9 mouse cellular contexts compared by ENCODE assay signal in the genomic region with DNA sequence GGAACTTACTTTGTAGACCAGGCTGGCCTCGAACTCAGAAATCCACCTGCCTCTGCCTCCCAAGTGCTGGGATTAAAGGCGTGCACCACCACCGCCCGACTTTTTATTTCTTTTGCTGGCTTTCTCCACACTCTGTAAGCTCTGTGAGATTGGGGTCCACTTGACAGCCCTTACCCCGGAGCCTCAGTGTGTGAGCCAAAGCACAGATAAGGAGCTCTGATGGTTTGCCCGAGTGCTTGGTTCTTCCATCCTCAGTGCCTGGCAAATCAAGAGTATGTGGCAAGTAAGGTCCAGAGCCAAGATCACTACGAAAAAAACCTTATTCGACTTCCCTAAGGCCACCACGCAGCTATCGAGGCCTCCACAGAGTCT. TPM values are rescaled to one million over a fixed set of nuclear protein-coding genes. Genes with fewer than 3 reads are reported as not detected.
DNase-seq lines count a peak whose midpoint lies in the region; ATAC-seq and TF ChIP-seq lines count a peak whose summit lies in the region.
"Had no signal": no experiment of that assay in that cellular context is flagged by ENCODE, and none has a peak within 500 bp of the region (broad histone marks: within the 10 kb centered on the region; RNA-seq: fewer than 3 reads in every experiment).

No protein-coding gene starts in this region.

- H3K27ac ChIP-seq in heart, embryonic 10.5 days, result peak overlapping the region; percentile 60
- H3K27ac ChIP-seq in ES-Bruce4 (ENCODE audit: insufficient read depth, low read length), result no peak overlapping the region
- peak overlapping the region; percentile 92 for H3K27ac ChIP-seq in hindbrain, embryonic 10.5 days
- H3K27ac ChIP-seq in liver, embryonic 16.5 days (ENCODE audit: low read length), result no peak overlapping the region
- H3K27ac ChIP-seq in thymus, adult 2 months (ENCODE audit: control insufficient read depth, insufficient read depth, low read length), result no peak overlapping the region

- H3K9me3 ChIP-seq in heart, embryonic 10.5 days, result no peaks in the 10 kb centered on the region
- H3K9me3 ChIP-seq in ES-Bruce4 (replicated peaks; ENCODE audit: control insufficient read depth, insufficient read depth, low read length, poor library complexity, severe bottlenecking), result no peaks in the 10 kb centered on the region
- H3K9me3 ChIP-seq in hindbrain, embryonic 10.5 days, result no peaks in the 10 kb centered on the region
- no peaks in the 10 kb centered on the region for H3K9me3 ChIP-seq in liver, embryonic 16.5 days (replicated peaks; ENCODE audit: control insufficient read depth, low read length)

- 17% methylated on average over 10 of the region's 10 CpGs for WGBS in heart, embryonic 10.5 days
- 29% methylated on average over 10 of the region's 10 CpGs for WGBS in hindbrain, embryonic 10.5 days
- WGBS in liver, embryonic 16.5 days (ENCODE audit: insufficient replicate concordance), result 19% methylated on average over 10 of the region's 10 CpGs
- 36% methylated on average over 10 of the region's 10 CpGs for WGBS in thymus, adult 2 months

- H3K4me1 ChIP-seq in heart, embryonic 10.5 days, result peaks cover 14% of the 10 kb centered on the region
- peaks cover 3% of the 10 kb centered on the region for H3K4me1 ChIP-seq in ES-Bruce4 (ENCODE audit: control insufficient read depth, insufficient read depth, low read length)
- H3K4me1 ChIP-seq in hindbrain, embryonic 10.5 days (replicated peaks), result peaks cover 21% of the 10 kb centered on the region
- H3K4me1 ChIP-seq in liver, embryonic 16.5 days (ENCODE audit: control insufficient read depth, low read depth, low read length), result peaks cover 6% of the 10 kb centered on the region
- no peaks in the 10 kb centered on the region; the same call in 1 of the 2 replicates for H3K4me1 ChIP-seq in thymus, adult 2 months (replicated peaks; ENCODE audit: control insufficient read depth, insufficient read depth, low read length)

- peaks cover 51% of the 10 kb centered on the region for H3K36me3 ChIP-seq in heart, embryonic 10.5 days
- H3K36me3 ChIP-seq in ES-Bruce4 (ENCODE audit: control insufficient read depth, insufficient read depth, low read length, poor library complexity, severe bottlenecking), result peaks cover 18% of the 10 kb centered on the region
- H3K36me3 ChIP-seq in hindbrain, embryonic 10.5 days, result peaks cover 65% of the 10 kb centered on the region
- H3K36me3 ChIP-seq in liver, embryonic 16.5 days (ENCODE audit: control insufficient read depth, insufficient read depth), result peaks cover 27% of the 10 kb centered on the region
- peaks cover 42% of the 10 kb centered on the region for H3K36me3 ChIP-seq in thymus, adult 2 months (ENCODE audit: control insufficient read depth, insufficient read depth, low read length)

- H3K4me2 ChIP-seq in liver, embryonic 16.5 days (ENCODE audit: low read depth, low read length), result peak overlapping the region; percentile 54

- H3K9ac ChIP-seq in ES-Bruce4 (ENCODE audit: low read depth, poor library complexity, severe bottlenecking), result peak overlapping the region; percentile 72
- H3K9ac ChIP-seq in liver, embryonic 16.5 days (ENCODE audit: low read depth, low read length), result peak overlapping the region; percentile 6; the same call in 1 of the 2 replicates

- no peak for DNase-seq in heart, embryonic 10.5 days (ENCODE audit: low spot score)
- no peak for DNase-seq in heart, postnatal 4 days
- DNase-seq in hindbrain, embryonic 10.5 days (ENCODE audit: low spot score), result no peak
- no peak for DNase-seq in thymus, adult 2 months
- DNase-seq in cerebellum, adult 9-11 months, result no peak
- DNase-seq in right cerebral cortex, postnatal 25 days, result no peak
- DNase-seq: thymus, postnatal 14 days had no signal

- TF ChIP-seq EP300 in ES-Bruce4 (IDR thresholded peaks at IDR 0.05; ENCODE audit: insufficient read depth, low read depth, low read length), result no peak

- TF ChIP-seq CTCF in ES-Bruce4 (IDR thresholded peaks at IDR 0.05; ENCODE audit: low read depth, low read length), result no peak
- TF ChIP-seq CTCF in thymus, adult 2 months (IDR thresholded peaks at IDR 0.05; ENCODE audit: borderline replicate concordance, control insufficient read depth, extremely low read depth, insufficient read depth, low read length, poor library complexity), result no peak

- no peaks in the 10 kb centered on the region for H3K27me3 ChIP-seq in heart, embryonic 10.5 days (ENCODE audit: insufficient read depth, poor library complexity, severe bottlenecking)
- no peaks in the 10 kb centered on the region for H3K27me3 ChIP-seq in ES-Bruce4 (ENCODE audit: control insufficient read depth, insufficient read depth, low read length, poor library complexity, severe bottlenecking)
- 0 out of 2 replicates have a peak, but pooled peaks cover 7% of the 10 kb centered on the region for H3K27me3 ChIP-seq in hindbrain, embryonic 10.5 days (ENCODE audit: insufficient read depth, poor library complexity, severe bottlenecking)
- peaks cover 9% of the 10 kb centered on the region for H3K27me3 ChIP-seq in liver, embryonic 16.5 days (ENCODE audit: control insufficient read depth, insufficient read depth, low read depth, low read length)
- H3K27me3 ChIP-seq in thymus, adult 2 months (ENCODE audit: control insufficient read depth, insufficient read depth, low read length), result no peaks in the 10 kb centered on the region

- ATAC-seq in liver, embryonic 16.5 days (ENCODE audit: low read depth), result no peak

- H3K4me3 ChIP-seq in heart, embryonic 10.5 days, result peak overlapping the region; percentile 63
- H3K4me3 ChIP-seq in ES-Bruce4 (ENCODE audit: low read depth, low read length), result peak overlapping the region; percentile 59
- H3K4me3 ChIP-seq in hindbrain, embryonic 10.5 days, result peak overlapping the region; percentile 66
- peak overlapping the region; percentile 35 for H3K4me3 ChIP-seq in liver, embryonic 16.5 days (ENCODE audit: low read depth, low read length)
- H3K4me3 ChIP-seq in thymus, adult 2 months (ENCODE audit: control insufficient read depth, insufficient read depth, low read length), result no peak overlapping the region

- no peak for TF ChIP-seq POLR2A in ES-Bruce4 (IDR thresholded peaks at IDR 0.05; ENCODE audit: insufficient read depth, low read length)
- TF ChIP-seq POLR2A in thymus, adult 2 months (IDR thresholded peaks at IDR 0.05; ENCODE audit: control insufficient read depth, extremely low read depth, insufficient read depth, low read length, poor library complexity), result no peak

RNA-seq across cellular contexts. Expression of gene Ttll3, which starts 2.9 kb away (rescaled TPM):
- 2.0 and 2.5 TPM in 2 replicates for polyA plus RNA-seq in heart, embryonic 10.5 days (2016; fragmentation: Nextera tagmentation; extraction: Ambion mirVana)
- total RNA-seq in heart, postnatal 4 days (2021), result 1 to 10 TPM; 1.7 to 2.7 TPM
- polyA plus RNA-seq in ES-Bruce4 (2011; ENCODE audit: insufficient read depth, insufficient read length, low read depth, missing spikeins), result 2.9 and 3.8 TPM in 2 replicates
- polyA plus RNA-seq in hindbrain, embryonic 10.5 days (2016; fragmentation: Nextera tagmentation; extraction: Ambion mirVana), result 5.3 and 7.4 TPM in 2 replicates
- polyA plus RNA-seq in liver, embryonic 16.5 days (2015; fragmentation: Nextera tagmentation; extraction: Ambion mirVana), result 0.90 and 1.3 TPM in 2 replicates
- polyA plus RNA-seq in thymus, adult 2 months (2012; rRNA removed), result 38.4 and 43.1 TPM in 2 replicates

RNA-seq across cellular contexts. Expression of gene Arpc4, which starts 14.1 kb away (rescaled TPM):
- polyA plus RNA-seq in heart, embryonic 10.5 days (2016; fragmentation: Nextera tagmentation; extraction: Ambion mirVana), result 330 and 356 TPM in 2 replicates
- 100 to 1,000 TPM; 142 to 143 TPM for total RNA-seq in heart, postnatal 4 days (2021)
- 120 and 130 TPM in 2 replicates for polyA plus RNA-seq in ES-Bruce4 (2011; ENCODE audit: insufficient read depth, insufficient read length, low read depth, missing spikeins)
- 393 and 423 TPM in 2 replicates for polyA plus RNA-seq in hindbrain, embryonic 10.5 days (2016; fragmentation: Nextera tagmentation; extraction: Ambion mirVana)
- 178 and 179 TPM in 2 replicates for polyA plus RNA-seq in liver, embryonic 16.5 days (2015; fragmentation: Nextera tagmentation; extraction: Ambion mirVana)
- 118 and 120 TPM in 2 replicates for polyA plus RNA-seq in thymus, adult 2 months (2012; rRNA removed)

RNA-seq across cellular contexts. Expression of gene Tada3, which starts 14.3 kb away (rescaled TPM):
- 46.7 TPM in 2 replicates for polyA plus RNA-seq in heart, embryonic 10.5 days (2016; fragmentation: Nextera tagmentation; extraction: Ambion mirVana)
- 10 to 100 TPM; 23.8 to 26.0 TPM for total RNA-seq in heart, postnatal 4 days (2021)
- 41.0 and 41.4 TPM in 2 replicates for polyA plus RNA-seq in ES-Bruce4 (2011; ENCODE audit: insufficient read depth, insufficient read length, low read depth, missing spikeins)
- 63.1 and 63.9 TPM in 2 replicates for polyA plus RNA-seq in hindbrain, embryonic 10.5 days (2016; fragmentation: Nextera tagmentation; extraction: Ambion mirVana)
- 16.5 and 17.2 TPM in 2 replicates for polyA plus RNA-seq in liver, embryonic 16.5 days (2015; fragmentation: Nextera tagmentation; extraction: Ambion mirVana)
- 31.6 and 32.6 TPM in 2 replicates for polyA plus RNA-seq in thymus, adult 2 months (2012; rRNA removed)

RNA-seq across cellular contexts. Expression of gene Rpusd3, which starts 27.1 kb away (rescaled TPM):
- 23.4 and 26.1 TPM in 2 replicates for polyA plus RNA-seq in heart, embryonic 10.5 days (2016; fragmentation: Nextera tagmentation; extraction: Ambion mirVana)
- 1 to 10 TPM; 7.1 to 7.9 TPM for total RNA-seq in heart, postnatal 4 days (2021)
- 13.8 and 32.6 TPM in 2 replicates for polyA plus RNA-seq in ES-Bruce4 (2011; ENCODE audit: insufficient read depth, insufficient read length, low read depth, missing spikeins)
- polyA plus RNA-seq in hindbrain, embryonic 10.5 days (2016; fragmentation: Nextera tagmentation; extraction: Ambion mirVana), result 34.9 and 36.3 TPM in 2 replicates
- 11.8 and 12.1 TPM in 2 replicates for polyA plus RNA-seq in liver, embryonic 16.5 days (2015; fragmentation: Nextera tagmentation; extraction: Ambion mirVana)
- polyA plus RNA-seq in thymus, adult 2 months (2012; rRNA removed), result 81.6 and 94.5 TPM in 2 replicates

RNA-seq across cellular contexts. Expression of gene Cidec, which starts 43.6 kb away (rescaled TPM):
- polyA plus RNA-seq in heart, embryonic 10.5 days (2016; fragmentation: Nextera tagmentation; extraction: Ambion mirVana), result 0.10 TPM in 1 of 2 replicates, not detected in the other
- total RNA-seq in heart, postnatal 4 days (2021), result 1 to 10 TPM; 1.8 to 2.3 TPM
- polyA plus RNA-seq in ES-Bruce4 (2011; ENCODE audit: insufficient read depth, insufficient read length, low read depth, missing spikeins), result not detected in 2 replicates
- polyA plus RNA-seq in hindbrain, embryonic 10.5 days (2016; fragmentation: Nextera tagmentation; extraction: Ambion mirVana), result not detected in 2 replicates
- polyA plus RNA-seq in liver, embryonic 16.5 days (2015; fragmentation: Nextera tagmentation; extraction: Ambion mirVana), result 0.14 and 0.40 TPM in 2 replicates
- 103 and 116 TPM in 2 replicates for polyA plus RNA-seq in thymus, adult 2 months (2012; rRNA removed)

Comparison
In these comparisons a context has a peak if more than half of its experiments do, and no peak if none do; other contexts are left out.
1. H3K27ac ChIP-seq: peak in heart, embryonic 10.5 days (single experiment) and hindbrain, embryonic 10.5 days (single experiment); none in ES-Bruce4 (single experiment), liver, embryonic 16.5 days (single experiment) and thymus, adult 2 months (single experiment).